Mouse (Mus musculus) midbrain, embryonic 14.5 days (tissue): ENCODE measurements around the gene Btbd2. TPM values are rescaled to one million over a fixed set of nuclear protein-coding genes. Genes with fewer than 3 reads are reported as not detected.

Experiments
- ATAC-seq: fragments of 200-750 bp; cut with Nextera tagmentation; 2 replicates; pipeline ENCODE4 v1.8.0; 2017; ENCODE audit warnings: moderate number of reproducible peaks, moderate library complexity; ENCODE audit not compliant: low FRiP score, low TSS enrichment
- DNase-seq: peaks from one replicate; pipeline ENCODE4 v3.0.0-alpha.2; 2015
- H3K27ac ChIP-seq: fragments of 300-500 bp; sonication (generic); replicated peaks from 2 replicates; pipeline ENCODE4 v1.5.1; 2014; ENCODE audit warnings: mild to moderate bottlenecking, low read depth, low read length, moderate library complexity
- H3K27me3 ChIP-seq: fragments of 300-500 bp; sonication (generic); 2 replicates; pipeline ENCODE4 v1.6.1; 2014; ENCODE audit warnings: low read length, control low read depth, mixed read lengths; ENCODE audit not compliant: control insufficient read depth, insufficient read depth
- H3K36me3 ChIP-seq: fragments of 300-500 bp; sonication (generic); 2 replicates; pipeline ENCODE4 v1.6.1; 2014; ENCODE audit warnings: low read length, control low read depth; ENCODE audit not compliant: control insufficient read depth, insufficient read depth
- H3K4me1 ChIP-seq: fragments of 300-500 bp; sonication (generic); 2 replicates; pipeline ENCODE4 v1.6.1; 2014; ENCODE audit warnings: mild to moderate bottlenecking, antibody characterized with exemption, low read length, control low read depth; ENCODE audit not compliant: control insufficient read depth, insufficient read depth
- H3K4me2 ChIP-seq: fragments of 300-500 bp; sonication (generic); 2 replicates; pipeline ENCODE4 v1.6.1; 2014; ENCODE audit warnings: mild to moderate bottlenecking, low read length, moderate library complexity
- H3K4me3 ChIP-seq: fragments of 300-500 bp; sonication (generic); replicated peaks from 2 replicates; pipeline ENCODE4 v1.5.1; 2014; ENCODE audit warnings: low read depth, low read length
- H3K9ac ChIP-seq: fragments of 300-500 bp; sonication (generic); replicated peaks from 2 replicates; pipeline ENCODE4 v1.6.1; 2014; ENCODE audit warnings: mild to moderate bottlenecking, low read length, moderate library complexity
- H3K9me3 ChIP-seq: fragments of 300-500 bp; sonication (generic); 2 replicates; pipeline ENCODE4 v1.6.1; 2016; ENCODE audit warnings: low read length, control low read depth, mixed read lengths; ENCODE audit not compliant: control insufficient read depth
- WGBS: fragments of 180-500 bp; shearing (Covaris S2); extraction: QIAGEN DNeasy Blood & Tissue Kit; methylation state at CpG from one replicate; pipeline ENCODE4 v1.1.7; 2014; 5-methylcytosine and 5-hydroxymethylcytosine counted together
- polyA plus RNA-seq: library from polyadenylated mRNA; unstranded; fragments of >200 nt; fragmentation: Nextera tagmentation; extraction: Ambion mirVana; gene quantifications from 2 replicates; pipeline ENCODE4 v1.2.1, GENCODE M21; 2014

Btbd2 gene
- polyA plus RNA-seq, 1 experiment from 2014 or later, result 80.1 TPM

DNA sequence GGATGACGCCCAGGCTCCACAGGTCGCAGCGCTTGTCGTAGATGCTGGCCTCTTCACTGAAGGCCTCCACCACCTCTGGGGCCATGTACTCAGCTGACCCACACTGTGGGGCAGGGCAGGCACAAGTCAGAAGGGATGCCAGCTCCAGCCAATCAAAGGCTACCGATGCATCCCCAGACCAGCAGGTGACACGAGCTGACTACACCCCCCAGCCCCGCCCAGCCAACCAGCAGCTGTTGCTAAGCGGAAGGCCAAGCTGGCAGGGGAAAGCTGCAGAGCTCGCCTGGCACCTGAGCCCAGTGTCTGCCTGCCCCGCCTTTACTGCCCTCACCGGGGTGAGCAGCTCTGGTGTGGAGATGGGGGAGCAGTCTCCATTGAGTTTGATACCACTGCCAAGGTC, 11.7 kb upstream of the Btbd2 start:
- Histone ChIP-seq H3K27me3 (no peaks in the 10 kb centered on the region), H3K27ac (no peak overlapping the region), H3K4me3 (no peak overlapping the region), H3K4me2 (no peak overlapping the region), H3K9me3 (no peaks in the 10 kb centered on the region), H3K9ac (no peak overlapping the region), H3K36me3 (peaks cover 76% of the 10 kb centered on the region), H3K4me1 (peaks cover 10% of the 10 kb centered on the region)
- no peak for ATAC-seq
- DNase-seq, result no peak
- 87% methylated on average over 11 of the region's 11 CpGs for WGBS

DNA sequence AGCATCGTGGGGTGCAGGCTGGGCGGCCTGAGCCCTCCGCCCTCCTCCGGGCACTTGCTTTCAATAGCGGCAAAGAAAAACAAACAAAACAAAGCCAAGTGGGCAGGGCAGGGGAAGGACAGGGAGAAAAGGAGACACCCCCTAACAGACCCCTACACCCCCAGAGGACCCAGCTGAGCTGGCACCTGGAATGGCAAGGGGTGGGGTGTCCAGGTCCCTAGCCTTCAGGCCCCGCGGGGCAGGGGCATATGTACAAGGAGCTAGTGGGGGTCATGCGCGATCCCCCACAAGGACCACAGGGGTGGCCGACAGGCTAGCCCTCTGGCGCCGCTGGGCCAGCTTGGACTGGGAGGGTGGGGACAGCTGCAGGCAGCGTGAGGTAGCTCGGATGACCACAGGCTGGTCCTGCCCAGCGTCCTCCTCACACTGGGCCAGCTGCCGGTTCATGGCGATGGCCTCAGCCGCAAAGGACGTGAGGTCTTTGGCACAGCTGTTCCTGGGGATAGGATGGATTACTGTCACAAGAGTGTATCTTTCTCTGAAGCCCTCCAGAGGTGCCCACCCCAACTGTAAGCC, 10.1 kb upstream of the Btbd2 start:
- Histone ChIP-seq H3K4me1 (no peaks in the 10 kb centered on the region), H3K36me3 (peaks cover 67% of the 10 kb centered on the region), H3K4me3 (no peak overlapping the region), H3K4me2 (no peak overlapping the region), H3K27ac (no peak overlapping the region), H3K27me3 (no peaks in the 10 kb centered on the region), H3K9ac (no peak overlapping the region), H3K9me3 (no peaks in the 10 kb centered on the region)
- 86% methylated on average over 19 of the region's 19 CpGs for WGBS
- DNase-seq (no peak), ATAC-seq (no peak)

DNA sequence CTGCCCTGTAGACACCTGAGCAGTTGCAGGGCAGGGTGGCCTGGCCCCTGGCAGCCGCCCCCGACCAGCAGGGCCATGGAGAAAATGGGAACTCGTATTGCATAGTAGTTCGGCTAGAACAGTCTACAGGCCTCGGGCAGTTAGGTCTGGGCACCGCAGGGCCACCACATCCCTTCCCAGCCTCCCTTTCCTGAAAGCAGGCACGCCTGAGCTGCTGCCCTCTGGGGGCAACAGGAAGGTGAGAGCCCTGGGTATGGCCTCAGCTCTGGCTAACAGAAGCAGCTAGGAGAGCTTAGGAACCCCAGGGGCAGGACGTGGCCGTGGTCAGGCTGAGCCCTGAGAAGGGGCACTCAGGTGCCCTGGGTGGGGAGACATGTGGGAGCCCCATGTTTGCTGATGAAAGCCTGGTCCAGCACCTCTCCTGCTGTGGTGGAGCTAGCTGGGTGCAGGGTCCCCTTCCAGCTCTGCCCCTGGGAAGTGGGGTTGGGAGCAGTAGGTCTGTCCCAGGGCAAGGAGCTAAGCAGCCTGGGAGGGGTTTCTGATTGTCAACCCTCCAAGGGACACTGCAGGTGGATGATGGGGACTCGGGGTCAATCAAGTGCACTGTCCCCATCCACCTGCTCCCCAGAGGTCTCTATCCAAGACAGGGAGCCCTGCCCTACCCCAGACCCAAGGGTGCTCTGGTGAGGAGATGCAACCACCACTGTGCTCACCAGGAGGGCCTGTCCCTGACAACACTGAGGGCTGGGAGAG, 9.3 kb upstream of the Btbd2 start:
- WGBS, result 83% methylated on average over 10 of the region's 10 CpGs
- ATAC-seq, result no peak
- Histone ChIP-seq H3K27ac (no peak overlapping the region), H3K36me3 (peaks cover 59% of the 10 kb centered on the region), H3K27me3 (no peaks in the 10 kb centered on the region), H3K4me1 (no peaks in the 10 kb centered on the region), H3K9me3 (no peaks in the 10 kb centered on the region), H3K4me2 (no peak overlapping the region), H3K9ac (no peak overlapping the region), H3K4me3 (no peak overlapping the region)
- DNase-seq, result no peak

DNA sequence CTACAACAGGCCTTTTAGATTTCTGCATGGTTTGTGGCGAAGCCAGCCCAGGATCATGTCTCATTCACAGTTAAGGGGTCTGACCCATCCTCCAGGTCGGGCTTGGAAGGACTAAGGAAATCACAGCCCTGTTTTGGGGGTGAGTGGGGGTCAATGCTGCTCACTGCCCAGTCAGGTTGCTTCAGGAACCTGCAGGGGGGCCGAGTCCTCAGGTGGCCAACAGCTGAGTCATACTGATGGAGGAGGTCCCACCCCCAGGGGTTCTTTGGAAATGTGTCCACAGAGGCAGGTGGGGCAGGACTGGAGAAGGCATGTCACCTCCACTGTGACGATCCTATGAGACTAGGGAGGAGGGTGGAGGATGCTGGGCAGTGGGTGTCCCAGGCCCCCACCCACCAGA, 8.6 kb upstream of the Btbd2 start:
- H3K27ac ChIP-seq, result no peak overlapping the region

DNA sequence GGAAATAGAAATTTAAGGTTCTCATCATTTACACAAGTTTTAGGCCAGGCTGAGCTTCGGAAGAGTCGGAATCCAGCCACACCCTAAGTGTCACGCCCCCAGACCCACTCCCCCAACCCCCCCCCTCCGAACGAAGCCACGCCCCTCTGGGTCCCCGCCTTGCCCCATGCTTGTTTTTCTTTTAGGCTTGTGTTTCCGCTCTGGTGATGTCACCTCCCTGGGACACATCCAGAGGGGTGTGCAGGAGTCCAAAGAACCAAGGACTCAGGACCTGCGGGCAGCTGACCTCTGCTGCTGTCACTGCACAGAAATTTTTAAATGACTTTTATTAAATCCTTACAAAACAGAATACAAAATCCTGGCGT, 8.1 kb upstream of the Btbd2 start:
- Histone ChIP-seq H3K9ac (no peak overlapping the region), H3K27ac (peak overlapping the region; percentile 13; the same call in 1 of the 2 replicates), H3K4me1 (no peaks in the 10 kb centered on the region), H3K36me3 (peaks cover 48% of the 10 kb centered on the region), H3K9me3 (no peaks in the 10 kb centered on the region), H3K27me3 (no peaks in the 10 kb centered on the region), H3K4me2 (no peak overlapping the region), H3K4me3 (no peak overlapping the region)
- WGBS, result 16% methylated on average over 10 of the region's 10 CpGs
- no peak for ATAC-seq
- DNase-seq, result no peak

More for the DNA sequence above, 8.6 kb upstream of the Btbd2 start:
- Histone ChIP-seq H3K4me2 (no peak overlapping the region), H3K36me3 (peaks cover 52% of the 10 kb centered on the region), H3K9ac (no peak overlapping the region), H3K27me3 (no peaks in the 10 kb centered on the region), H3K9me3 (no peaks in the 10 kb centered on the region), H3K4me1 (no peaks in the 10 kb centered on the region), H3K4me3 (no peak overlapping the region)
- WGBS, result 73% methylated on average over 4 of the region's 4 CpGs
- DNase-seq, result no peak
- no peak for ATAC-seq

DNA sequence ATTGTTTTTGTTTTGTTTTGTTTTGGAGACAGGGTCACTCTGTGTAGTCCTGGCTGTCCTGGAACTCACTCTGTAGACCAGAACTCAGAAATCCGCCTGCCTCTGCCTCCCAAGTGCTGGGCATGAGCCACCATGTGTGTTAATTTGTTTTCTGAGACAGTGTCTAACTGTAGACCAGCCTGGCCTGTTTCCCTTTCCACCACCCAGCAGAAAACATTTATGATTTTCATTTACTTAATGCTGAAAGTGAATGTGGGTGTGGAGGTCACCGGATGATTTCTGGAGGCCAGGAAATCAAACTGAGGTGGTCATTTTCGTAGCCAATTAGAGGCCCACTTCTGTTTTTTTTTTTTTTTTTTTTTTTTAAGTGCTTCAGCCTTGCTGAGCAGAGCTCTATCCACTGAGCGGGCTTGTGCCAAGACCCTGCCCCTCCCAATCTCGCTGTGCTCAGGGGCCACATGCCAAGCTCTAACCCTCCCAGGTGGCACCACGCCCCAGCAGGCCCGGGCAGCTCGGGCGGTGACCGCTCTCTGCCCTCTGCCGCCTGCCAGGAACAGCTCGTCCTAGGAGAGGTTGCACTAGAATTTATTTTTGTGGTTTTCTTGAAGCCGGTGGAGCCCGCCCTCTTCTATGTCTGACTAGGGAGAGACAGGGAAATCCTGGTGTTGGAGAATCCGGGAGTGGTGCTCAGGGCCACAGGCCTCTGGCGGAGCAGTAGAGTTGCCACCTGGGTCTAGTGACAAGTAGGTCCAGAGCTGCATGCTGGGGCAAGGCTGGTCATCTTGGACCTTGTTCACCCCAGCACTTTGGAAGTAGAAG, 7.5 kb upstream of the Btbd2 start:
- peak overlapping the region; percentile 13; the same call in 1 of the 2 replicates for H3K27ac ChIP-seq
- no peak overlapping the region for H3K4me3 ChIP-seq
- 50% methylated on average over 16 of the region's 16 CpGs for WGBS
- H3K36me3 ChIP-seq, result peaks cover 42% of the 10 kb centered on the region
- DNase-seq (no peak), ATAC-seq (no peak)
- no peaks in the 10 kb centered on the region for H3K4me1 ChIP-seq
- H3K27me3 ChIP-seq, result no peaks in the 10 kb centered on the region
- no peak overlapping the region for H3K9ac ChIP-seq
- no peaks in the 10 kb centered on the region for H3K9me3 ChIP-seq
- H3K4me2 ChIP-seq, result no peak overlapping the region

DNA sequence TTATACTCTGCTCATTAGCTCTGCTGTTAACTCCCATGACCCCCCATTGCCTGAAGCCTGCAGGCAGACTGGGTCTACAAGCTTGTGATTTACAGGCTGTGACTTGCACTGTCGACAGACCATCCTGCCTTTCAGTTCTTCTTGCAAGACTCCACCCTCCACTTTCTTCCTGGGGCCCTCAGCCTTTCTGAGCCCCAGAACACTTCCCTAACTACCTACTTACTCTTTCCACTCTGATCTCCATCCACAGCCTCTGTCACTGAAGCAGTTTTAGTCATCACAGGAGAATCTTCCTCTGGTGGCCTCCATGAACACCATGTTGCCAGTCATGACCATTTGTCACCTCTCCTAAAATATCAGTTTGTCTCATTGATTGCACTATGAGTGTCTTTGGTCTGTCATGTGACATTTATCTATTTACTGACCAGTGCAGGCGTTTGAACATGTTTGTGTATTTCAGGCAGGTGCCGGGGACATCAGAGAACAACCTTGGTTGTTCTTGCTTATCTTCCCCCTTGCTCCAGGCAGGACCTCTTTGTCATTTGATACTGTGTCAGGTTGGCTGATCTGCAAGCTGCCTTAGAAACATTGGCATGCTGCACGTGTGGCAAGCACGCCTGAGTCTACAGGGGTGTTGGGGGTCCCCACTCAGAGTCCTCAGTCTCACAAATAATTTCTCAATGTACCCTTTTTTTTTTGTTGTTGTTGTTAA, 6.8 kb upstream of the Btbd2 start:
- Histone ChIP-seq H3K4me1 (0 out of 2 replicates have a peak, but pooled peaks cover 4% of the 10 kb centered on the region), H3K27ac (no peak overlapping the region), H3K27me3 (no peaks in the 10 kb centered on the region), H3K4me2 (no peak overlapping the region), H3K4me3 (no peak overlapping the region), H3K9me3 (no peaks in the 10 kb centered on the region), H3K36me3 (peaks cover 35% of the 10 kb centered on the region), H3K9ac (no peak overlapping the region)
- ATAC-seq, result no peak
- whole genome bisulfite sequencing, result 70% methylated on average over 5 of the region's 5 CpGs
- DNase-seq, result no peak

DNA sequence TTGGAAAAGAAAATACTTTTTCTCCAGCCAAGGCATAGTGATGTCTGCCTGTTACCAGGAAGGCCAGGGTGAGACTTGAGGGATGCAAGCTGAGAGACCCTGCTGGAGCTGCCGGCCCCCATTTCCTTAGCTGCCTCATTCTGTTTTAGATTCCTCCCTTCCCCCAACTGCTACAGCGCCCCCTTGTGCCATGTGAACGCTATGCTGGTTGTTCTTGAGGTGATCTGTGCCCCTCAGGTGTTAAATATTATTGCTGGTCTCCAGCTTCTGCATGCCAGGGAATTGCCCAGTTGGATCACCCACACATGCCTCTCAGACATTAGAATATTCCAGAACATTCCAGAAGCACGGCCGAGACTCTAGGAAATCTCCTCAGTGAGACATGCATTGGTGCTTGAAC, 4.3 kb upstream of the Btbd2 start:
- ATAC-seq (no peak), DNase-seq (peak; percentile 47)
- Histone ChIP-seq H3K27me3 (no peaks in the 10 kb centered on the region), H3K9me3 (no peaks in the 10 kb centered on the region), H3K4me2 (no peak overlapping the region), H3K4me3 (no peak overlapping the region), H3K4me1 (peaks cover 8% of the 10 kb centered on the region; the same call in 1 of the 2 replicates), H3K36me3 (peaks cover 10% of the 10 kb centered on the region), H3K27ac (no peak overlapping the region), H3K9ac (no peak overlapping the region)
- WGBS, result 36% methylated on average over 5 of the region's 5 CpGs
